Mouse (Mus musculus): ENCODE data around the gene Gm49368.

DNA sequence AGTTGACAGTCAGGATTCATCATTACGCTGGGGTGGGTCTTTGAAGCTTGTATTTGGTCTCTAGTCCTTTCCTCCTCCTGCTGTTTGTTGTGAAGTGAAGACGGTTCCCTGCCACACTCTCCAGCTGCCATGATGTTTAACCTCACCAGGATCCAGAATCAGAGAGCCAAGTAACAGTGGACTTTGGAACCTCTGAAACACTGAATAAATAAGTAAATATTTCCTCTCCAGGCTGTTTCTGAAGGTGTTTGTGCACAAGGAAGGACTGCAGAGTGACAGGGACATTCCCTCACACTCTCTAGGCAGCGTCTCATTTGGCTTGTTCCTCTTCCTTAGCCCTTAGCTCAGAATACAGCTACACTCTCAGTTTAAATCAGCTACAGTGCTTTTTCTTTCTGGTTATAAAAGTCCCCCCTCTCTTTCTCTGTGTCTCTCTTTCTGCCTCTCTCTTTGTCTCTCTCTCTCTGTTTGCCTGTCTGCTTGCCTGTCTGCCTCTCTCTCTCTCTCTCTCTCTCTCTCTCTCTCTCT is 5.5 kb upstream of the Gm49368 start:
- TF ChIP-seq CTCF (IDR thresholded peaks at IDR 0.05; ENCODE audit: extremely low read depth, insufficient read depth, low read length) = no peak
- TF ChIP-seq POLR2A (IDR thresholded peaks at IDR 0.05; ENCODE audit: extremely low read depth, insufficient read depth, low read length) = no peak
